Mouse (Mus musculus): ENCODE measurements around the gene Zbtb5. TPM values are rescaled to one million over a fixed set of nuclear protein-coding genes. Genes with fewer than 3 reads are reported as not detected.
A peak's percentile ranks its signal among the peaks of the same experiment; 100 is the strongest.
"Not testable (repeated sequence)": the region's sequence is repeated elsewhere in the genome, so short reads cannot be mapped to it uniquely, and the experiment has no call there.

The Zbtb5 gene
- 43.6 and 46.1 TPM in 2 replicates for polyA plus RNA-seq (2014; fragmentation: Nextera tagmentation; extraction: Ambion mirVana)

GRCm38 (mm10) chr4:45012105-45012975 lies at the start of gene Zbtb5:
Gene Zbtb5, minus strand, starts transcription at chr4:45012412.
- WGBS: under 1% methylated on average over 58 of the region's 63 CpGs
- ATAC-seq (ENCODE audit: insufficient read depth, low FRiP score, low TSS enrichment) (peak; percentile 98), DNase-seq (ENCODE audit: low spot score) (peak; percentile 99)
- Histone ChIP-seq H3K27ac (ENCODE audit: low read depth, low read length) (peak within 1 kb of the TSS; percentile 90), H3K4me2 (ENCODE audit: low read depth) (peak within 1 kb of the TSS; percentile 68), H3K9me3 (ENCODE audit: control insufficient read depth, low read length) (no peaks in the 10 kb centered on the region), H3K4me3 (ENCODE audit: low read depth, low read length) (peak within 1 kb of the TSS; percentile 70), H3K36me3 (ENCODE audit: control insufficient read depth, insufficient read depth, low read length) (no peaks in the 10 kb centered on the region), H3K9ac (ENCODE audit: low read length) (peak within 1 kb of the TSS; percentile 81), H3K4me1 (ENCODE audit: control insufficient read depth, insufficient read depth, low read length) (peaks cover 16% of the 10 kb centered on the region), H3K27me3 (ENCODE audit: control insufficient read depth, insufficient read depth, low read length) (no peaks in the 10 kb centered on the region)

- Histone ChIP-seq H3K9ac (ENCODE audit: low read length) (no peak overlapping the region), H3K27ac (ENCODE audit: low read depth, low read length) (no peak overlapping the region), H3K9me3 (ENCODE audit: control insufficient read depth, low read length) (no peaks in the 10 kb centered on the region), H3K4me2 (ENCODE audit: low read depth) (no peak overlapping the region), H3K4me3 (ENCODE audit: low read depth, low read length) (no peak overlapping the region), H3K4me1 (ENCODE audit: control insufficient read depth, insufficient read depth, low read length) (no peaks in the 10 kb centered on the region), H3K36me3 (ENCODE audit: control insufficient read depth, insufficient read depth, low read length) (peaks cover 4% of the 10 kb centered on the region), H3K27me3 (ENCODE audit: control insufficient read depth, insufficient read depth, low read length) (no peaks in the 10 kb centered on the region)
- ATAC-seq (ENCODE audit: insufficient read depth, low FRiP score, low TSS enrichment): no peak
- DNase-seq (ENCODE audit: low spot score): no peak
- WGBS: 87% methylated on average over 8 of the region's 8 CpGs
These were observed 43.2 kb upstream of the Zbtb5 start for GRCm38 (mm10) chr4:45055451-45055850.

GRCm38 (mm10) chr4:45054862-45055261 lies 42.6 kb upstream of the Zbtb5 start:
- WGBS: 58% methylated on average over 3 of the region's 3 CpGs
- Histone ChIP-seq H3K4me2 (ENCODE audit: low read depth) (no peak overlapping the region), H3K4me1 (ENCODE audit: control insufficient read depth, insufficient read depth, low read length) (no peaks in the 10 kb centered on the region), H3K9ac (ENCODE audit: low read length) (no peak overlapping the region), H3K36me3 (ENCODE audit: control insufficient read depth, insufficient read depth, low read length) (peaks cover 4% of the 10 kb centered on the region), H3K4me3 (ENCODE audit: low read depth, low read length) (no peak overlapping the region), H3K9me3 (ENCODE audit: control insufficient read depth, low read length) (no peaks in the 10 kb centered on the region), H3K27ac (ENCODE audit: low read depth, low read length) (no peak overlapping the region), H3K27me3 (ENCODE audit: control insufficient read depth, insufficient read depth, low read length) (no peaks in the 10 kb centered on the region)
- DNase-seq (ENCODE audit: low spot score) (no peak), ATAC-seq (ENCODE audit: insufficient read depth, low FRiP score, low TSS enrichment) (no peak)

- H3K36me3 ChIP-seq (ENCODE audit: control insufficient read depth, insufficient read depth, low read length): no peaks in the 10 kb centered on the region; the same call in 1 of the 2 replicates
- no peak for ATAC-seq (ENCODE audit: insufficient read depth, low FRiP score, low TSS enrichment)
- H3K9ac ChIP-seq (ENCODE audit: low read length): no peak overlapping the region
- H3K9me3 ChIP-seq (ENCODE audit: control insufficient read depth, low read length): no peaks in the 10 kb centered on the region
- H3K4me1 ChIP-seq (ENCODE audit: control insufficient read depth, insufficient read depth, low read length): no peaks in the 10 kb centered on the region
- no peak overlapping the region for H3K4me2 ChIP-seq (ENCODE audit: low read depth)
- no peak overlapping the region for H3K27ac ChIP-seq (ENCODE audit: low read depth, low read length)
- H3K4me3 ChIP-seq (ENCODE audit: low read depth, low read length): no peak overlapping the region
- H3K27me3 ChIP-seq (ENCODE audit: control insufficient read depth, insufficient read depth, low read length): no peaks in the 10 kb centered on the region
- no peak for DNase-seq (ENCODE audit: low spot score)
- WGBS: 85% methylated on average over 9 of the region's 9 CpGs
These were observed 35.7 kb upstream of the Zbtb5 start for GRCm38 (mm10) chr4:45047956-45048355.

- no peak overlapping the region for H3K4me3 ChIP-seq (ENCODE audit: low read depth, low read length)
- DNase-seq (ENCODE audit: low spot score): no peak
- no peak overlapping the region for H3K4me2 ChIP-seq (ENCODE audit: low read depth)
- no peaks in the 10 kb centered on the region for H3K4me1 ChIP-seq (ENCODE audit: control insufficient read depth, insufficient read depth, low read length)
- ATAC-seq (ENCODE audit: insufficient read depth, low FRiP score, low TSS enrichment): no peak
- no peaks in the 10 kb centered on the region for H3K9me3 ChIP-seq (ENCODE audit: control insufficient read depth, low read length)
- no peaks in the 10 kb centered on the region for H3K27me3 ChIP-seq (ENCODE audit: control insufficient read depth, insufficient read depth, low read length)
- 89% methylated on average over 9 of the region's 9 CpGs for WGBS
- no peaks in the 10 kb centered on the region; the same call in 1 of the 2 replicates for H3K36me3 ChIP-seq (ENCODE audit: control insufficient read depth, insufficient read depth, low read length)
- no peak overlapping the region for H3K9ac ChIP-seq (ENCODE audit: low read length)
- no peak overlapping the region for H3K27ac ChIP-seq (ENCODE audit: low read depth, low read length)
These were observed 35.2 kb upstream of the Zbtb5 start for GRCm38 (mm10) chr4:45047286-45047887.

- ATAC-seq (ENCODE audit: insufficient read depth, low FRiP score, low TSS enrichment): no peak
- Histone ChIP-seq H3K9me3 (ENCODE audit: control insufficient read depth, low read length) (no peaks in the 10 kb centered on the region), H3K4me2 (ENCODE audit: low read depth) (no peak overlapping the region), H3K9ac (ENCODE audit: low read length) (no peak overlapping the region), H3K27ac (ENCODE audit: low read depth, low read length) (no peak overlapping the region), H3K4me1 (ENCODE audit: control insufficient read depth, insufficient read depth, low read length) (no peaks in the 10 kb centered on the region), H3K4me3 (ENCODE audit: low read depth, low read length) (no peak overlapping the region), H3K36me3 (ENCODE audit: control insufficient read depth, insufficient read depth, low read length) (no peaks in the 10 kb centered on the region; the same call in 1 of the 2 replicates), H3K27me3 (ENCODE audit: control insufficient read depth, insufficient read depth, low read length) (no peaks in the 10 kb centered on the region)
- 96% methylated on average over 5 of the region's 5 CpGs for WGBS
- no peak for DNase-seq (ENCODE audit: low spot score)
These were observed 34.5 kb upstream of the Zbtb5 start for GRCm38 (mm10) chr4:45046679-45047078.

- Histone ChIP-seq H3K9me3 (ENCODE audit: control insufficient read depth, low read length) (no peaks in the 10 kb centered on the region), H3K4me2 (ENCODE audit: low read depth) (no peak overlapping the region), H3K27ac (ENCODE audit: low read depth, low read length) (no peak overlapping the region), H3K27me3 (ENCODE audit: control insufficient read depth, insufficient read depth, low read length) (no peaks in the 10 kb centered on the region), H3K4me3 (ENCODE audit: low read depth, low read length) (no peak overlapping the region), H3K36me3 (ENCODE audit: control insufficient read depth, insufficient read depth, low read length) (no peaks in the 10 kb centered on the region; the same call in 1 of the 2 replicates), H3K4me1 (ENCODE audit: control insufficient read depth, insufficient read depth, low read length) (no peaks in the 10 kb centered on the region), H3K9ac (ENCODE audit: low read length) (no peak overlapping the region)
- 81% methylated on average over 7 of the region's 7 CpGs for WGBS
- ATAC-seq (ENCODE audit: insufficient read depth, low FRiP score, low TSS enrichment): no peak
- DNase-seq (ENCODE audit: low spot score): no peak
These were observed 28.6 kb upstream of the Zbtb5 start for GRCm38 (mm10) chr4:45040795-45041194.

GRCm38 (mm10) chr4:45039546-45039945 lies 27.3 kb upstream of the Zbtb5 start:
- not testable (repeated sequence) for H3K9me3 ChIP-seq (ENCODE audit: control insufficient read depth, low read length); H3K9ac ChIP-seq (ENCODE audit: low read length); H3K27me3 ChIP-seq (ENCODE audit: control insufficient read depth, insufficient read depth, low read length); H3K4me3 ChIP-seq (ENCODE audit: low read depth, low read length); ATAC-seq (ENCODE audit: insufficient read depth, low FRiP score, low TSS enrichment); DNase-seq (ENCODE audit: low spot score); H3K27ac ChIP-seq (ENCODE audit: low read depth, low read length); H3K4me1 ChIP-seq (ENCODE audit: control insufficient read depth, insufficient read depth, low read length); H3K4me2 ChIP-seq (ENCODE audit: low read depth); H3K36me3 ChIP-seq (ENCODE audit: control insufficient read depth, insufficient read depth, low read length)
- WGBS: 93% methylated on average over 7 of the region's 7 CpGs
